Mouse (Mus musculus): ENCODE data around the gene Tspan14. TPM values are rescaled to one million over a fixed set of nuclear protein-coding genes. Genes with fewer than 3 reads are reported as not detected.

Tspan14 gene
- polyA plus RNA-seq, 1 experiment from 2014 or later, result 101 TPM

DNA sequence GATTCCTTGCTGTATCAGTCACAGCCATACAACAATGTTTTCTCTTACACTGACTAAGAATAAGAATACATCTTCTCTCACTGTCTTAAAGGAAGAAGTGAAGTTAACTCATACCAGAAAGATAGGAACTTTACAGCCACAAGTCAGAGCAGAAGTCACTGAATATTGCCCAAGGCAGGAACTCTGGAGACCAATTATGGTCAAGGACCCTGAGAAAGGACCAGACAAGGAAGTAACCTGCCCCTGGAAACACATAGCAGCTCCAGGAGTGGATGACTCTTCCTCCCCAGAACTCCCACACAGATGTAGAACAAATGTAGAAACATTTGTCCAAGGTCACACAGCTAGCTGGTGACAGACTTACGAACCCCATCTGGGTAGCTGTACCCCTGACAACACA, 45.4 kb downstream of the Tspan14 start:
- WGBS, result 96% methylated on average over 1 of the region's 1 CpGs
- Histone ChIP-seq H3K27ac (ENCODE audit: low read depth, low read length) (no peak overlapping the region), H3K36me3 (ENCODE audit: control insufficient read depth, insufficient read depth, low read length) (peaks cover 7% of the 10 kb centered on the region; the same call in 1 of the 2 replicates), H3K27me3 (replicated peaks; ENCODE audit: control insufficient read depth, insufficient read depth, low read length) (no peaks in the 10 kb centered on the region), H3K4me3 (ENCODE audit: low read depth, low read length) (no peak overlapping the region), H3K9me3 (replicated peaks; ENCODE audit: control insufficient read depth, low read length) (no peaks in the 10 kb centered on the region), H3K9ac (ENCODE audit: low read length) (no peak overlapping the region), H3K4me1 (ENCODE audit: control insufficient read depth, insufficient read depth, low read length) (no peaks in the 10 kb centered on the region), H3K4me2 (ENCODE audit: low read length) (no peak overlapping the region)
- no peak for ATAC-seq
- no peak for DNase-seq (ENCODE audit: low spot score)

DNA sequence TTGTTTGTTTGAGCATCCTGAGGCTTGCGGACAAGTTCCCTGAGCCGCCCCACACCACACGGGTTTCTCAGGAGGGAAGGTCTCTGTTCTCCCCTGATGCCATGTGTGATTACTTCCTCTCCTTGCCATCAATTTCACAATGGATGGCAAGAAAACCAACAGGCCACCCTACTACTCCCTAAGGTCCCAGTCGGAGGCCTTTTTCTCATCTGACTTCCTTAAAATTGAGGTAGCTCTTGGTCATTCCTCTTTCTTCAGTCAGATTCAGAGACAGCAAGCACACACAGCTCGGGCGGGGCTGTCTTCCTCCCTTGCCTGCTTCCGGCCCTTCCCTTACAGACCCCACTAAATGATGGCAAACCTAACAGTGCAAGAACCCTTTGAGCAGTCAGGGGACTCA, 47.1 kb downstream of the Tspan14 start:
- Histone ChIP-seq H3K9me3 (replicated peaks; ENCODE audit: control insufficient read depth, low read length) (no peaks in the 10 kb centered on the region), H3K27ac (ENCODE audit: low read depth, low read length) (no peak overlapping the region), H3K4me3 (ENCODE audit: low read depth, low read length) (no peak overlapping the region), H3K27me3 (replicated peaks; ENCODE audit: control insufficient read depth, insufficient read depth, low read length) (no peaks in the 10 kb centered on the region), H3K4me2 (ENCODE audit: low read length) (no peak overlapping the region), H3K9ac (ENCODE audit: low read length) (no peak overlapping the region), H3K4me1 (ENCODE audit: control insufficient read depth, insufficient read depth, low read length) (no peaks in the 10 kb centered on the region), H3K36me3 (ENCODE audit: control insufficient read depth, insufficient read depth, low read length) (peaks cover 17% of the 10 kb centered on the region)
- WGBS, result 92% methylated on average over 7 of the region's 7 CpGs
- no peak for ATAC-seq
- no peak for DNase-seq (ENCODE audit: low spot score)

DNA sequence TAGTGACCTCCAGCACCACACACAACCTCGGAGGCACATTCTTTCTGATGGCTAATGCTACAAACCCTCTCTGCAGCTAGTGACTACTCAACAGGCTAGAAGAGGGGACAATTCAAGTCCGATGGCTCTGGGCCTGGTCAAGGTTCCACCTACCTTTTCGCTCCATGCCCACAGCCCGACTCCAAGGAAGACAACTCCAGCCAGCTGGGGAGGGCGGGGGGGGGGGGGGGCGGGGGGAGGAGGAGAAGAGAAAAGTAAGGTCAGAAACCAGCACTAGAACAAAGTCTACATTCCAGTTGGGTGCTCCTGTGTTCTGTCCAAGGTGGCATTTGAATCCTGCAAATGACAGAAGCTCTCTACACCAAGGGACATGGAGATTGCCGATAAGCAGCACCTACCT, 48.1 kb downstream of the Tspan14 start:
- DNase-seq (ENCODE audit: low spot score) (no peak), ATAC-seq (0 out of 2 replicates have a peak, but pooled peaks have one; percentile 1)
- 0 out of 2 replicates have a peak overlapping the region, but pooled peaks have one; percentile 10 for H3K27ac ChIP-seq (ENCODE audit: low read depth, low read length)
- no peak overlapping the region for H3K4me2 ChIP-seq (ENCODE audit: low read length)
- WGBS, result 81% methylated on average over 5 of the region's 7 CpGs
- H3K9ac ChIP-seq (ENCODE audit: low read length), result no peak overlapping the region
- H3K36me3 ChIP-seq (ENCODE audit: control insufficient read depth, insufficient read depth, low read length), result peaks cover 27% of the 10 kb centered on the region
- H3K4me1 ChIP-seq (ENCODE audit: control insufficient read depth, insufficient read depth, low read length), result no peaks in the 10 kb centered on the region
- H3K4me3 ChIP-seq (ENCODE audit: low read depth, low read length), result no peak overlapping the region
- no peaks in the 10 kb centered on the region for H3K9me3 ChIP-seq (replicated peaks; ENCODE audit: control insufficient read depth, low read length)
- no peaks in the 10 kb centered on the region for H3K27me3 ChIP-seq (replicated peaks; ENCODE audit: control insufficient read depth, insufficient read depth, low read length)

DNA sequence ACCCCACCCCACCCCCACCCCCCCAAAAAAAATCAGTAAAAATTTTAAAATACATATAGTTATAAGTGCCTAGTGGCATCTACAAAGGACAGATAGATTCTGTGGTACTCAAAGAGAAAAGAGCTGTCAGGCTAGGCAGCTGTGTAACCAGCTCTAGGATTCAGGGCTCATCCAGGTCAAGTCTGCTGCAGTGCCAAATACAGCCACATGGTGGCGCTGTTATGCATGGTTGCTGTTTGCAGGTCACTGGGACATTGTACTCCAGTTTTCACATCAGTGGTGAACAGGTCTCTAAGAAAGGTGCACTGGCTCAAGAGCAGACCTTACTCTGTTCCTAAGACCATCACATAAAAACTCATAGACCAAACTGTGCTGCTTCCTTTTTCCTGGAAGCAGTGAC, 49.0 kb downstream of the Tspan14 start:
- peak; percentile 74 for ATAC-seq
- Histone ChIP-seq H3K27ac (ENCODE audit: low read depth, low read length) (peak overlapping the region; percentile 10; the same call in 1 of the 2 replicates), H3K36me3 (ENCODE audit: control insufficient read depth, insufficient read depth, low read length) (peaks cover 36% of the 10 kb centered on the region), H3K9ac (ENCODE audit: low read length) (no peak overlapping the region), H3K9me3 (replicated peaks; ENCODE audit: control insufficient read depth, low read length) (no peaks in the 10 kb centered on the region), H3K27me3 (replicated peaks; ENCODE audit: control insufficient read depth, insufficient read depth, low read length) (no peaks in the 10 kb centered on the region), H3K4me3 (ENCODE audit: low read depth, low read length) (no peak overlapping the region), H3K4me2 (ENCODE audit: low read length) (no peak overlapping the region), H3K4me1 (ENCODE audit: control insufficient read depth, insufficient read depth, low read length) (no peaks in the 10 kb centered on the region)
- WGBS, result 0% methylated on average over 1 of the region's 1 CpGs
- peak; percentile 86 for DNase-seq (ENCODE audit: low spot score)

DNA sequence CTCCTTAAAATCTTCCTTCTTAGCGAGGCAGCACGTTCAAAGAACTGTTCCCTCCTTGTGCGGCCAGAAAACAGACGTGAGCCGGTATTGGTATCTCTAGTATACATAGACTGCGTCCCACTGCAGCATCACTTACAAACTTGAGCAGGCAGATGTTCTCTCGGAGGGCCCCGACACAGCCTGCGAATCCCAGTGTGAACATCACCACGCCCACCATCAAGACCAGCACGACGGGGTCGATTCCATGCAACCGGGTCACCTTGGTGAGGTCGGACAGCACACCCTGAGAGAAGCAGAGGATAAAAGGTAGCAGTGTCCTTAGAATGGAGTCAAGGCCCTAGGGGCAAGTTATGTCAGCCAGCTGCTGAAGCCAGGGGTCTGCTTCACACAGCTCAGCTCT, 49.9 kb downstream of the Tspan14 start:
- no peaks in the 10 kb centered on the region for H3K9me3 ChIP-seq (replicated peaks; ENCODE audit: control insufficient read depth, low read length)
- no peak overlapping the region for H3K27ac ChIP-seq (ENCODE audit: low read depth, low read length)
- no peak for ATAC-seq
- 95% methylated on average over 14 of the region's 15 CpGs for WGBS
- H3K4me3 ChIP-seq (ENCODE audit: low read depth, low read length), result no peak overlapping the region
- H3K27me3 ChIP-seq (replicated peaks; ENCODE audit: control insufficient read depth, insufficient read depth, low read length), result no peaks in the 10 kb centered on the region
- H3K4me1 ChIP-seq (ENCODE audit: control insufficient read depth, insufficient read depth, low read length), result no peaks in the 10 kb centered on the region
- no peak overlapping the region for H3K9ac ChIP-seq (ENCODE audit: low read length)
- H3K4me2 ChIP-seq (ENCODE audit: low read length), result no peak overlapping the region
- peaks cover 39% of the 10 kb centered on the region for H3K36me3 ChIP-seq (ENCODE audit: control insufficient read depth, insufficient read depth, low read length)
- DNase-seq (ENCODE audit: low spot score), result no peak

DNA sequence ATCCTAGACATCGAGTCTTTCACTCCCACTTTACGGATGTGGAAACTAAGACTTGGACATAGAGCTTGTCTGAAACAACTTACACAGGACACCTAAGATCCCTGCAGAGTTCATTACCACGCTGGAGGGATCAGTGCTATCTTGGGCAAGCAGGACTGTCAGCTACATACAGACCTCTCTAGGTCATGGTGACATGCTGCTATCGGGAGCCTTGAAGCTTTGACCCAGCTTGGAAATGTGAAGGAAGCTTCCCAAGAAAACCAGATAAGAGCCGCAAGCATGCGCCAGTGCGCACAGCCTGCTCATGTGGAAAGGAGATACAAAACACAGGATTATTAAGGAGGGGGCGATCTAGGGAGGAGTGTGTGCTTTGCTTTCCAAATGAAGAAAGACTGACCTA, 50.8 kb downstream of the Tspan14 start:
- no peak overlapping the region for H3K9ac ChIP-seq (ENCODE audit: low read length)
- 89% methylated on average over 8 of the region's 8 CpGs for WGBS
- no peaks in the 10 kb centered on the region for H3K9me3 ChIP-seq (replicated peaks; ENCODE audit: control insufficient read depth, low read length)
- ATAC-seq, result no peak
- no peak for DNase-seq (ENCODE audit: low spot score)
- H3K27ac ChIP-seq (ENCODE audit: low read depth, low read length), result no peak overlapping the region
- H3K36me3 ChIP-seq (ENCODE audit: control insufficient read depth, insufficient read depth, low read length), result peaks cover 48% of the 10 kb centered on the region
- no peak overlapping the region for H3K4me2 ChIP-seq (ENCODE audit: low read length)
- H3K4me3 ChIP-seq (ENCODE audit: low read depth, low read length), result no peak overlapping the region
- H3K27me3 ChIP-seq (replicated peaks; ENCODE audit: control insufficient read depth, insufficient read depth, low read length), result no peaks in the 10 kb centered on the region
- no peaks in the 10 kb centered on the region for H3K4me1 ChIP-seq (ENCODE audit: control insufficient read depth, insufficient read depth, low read length)

DNA sequence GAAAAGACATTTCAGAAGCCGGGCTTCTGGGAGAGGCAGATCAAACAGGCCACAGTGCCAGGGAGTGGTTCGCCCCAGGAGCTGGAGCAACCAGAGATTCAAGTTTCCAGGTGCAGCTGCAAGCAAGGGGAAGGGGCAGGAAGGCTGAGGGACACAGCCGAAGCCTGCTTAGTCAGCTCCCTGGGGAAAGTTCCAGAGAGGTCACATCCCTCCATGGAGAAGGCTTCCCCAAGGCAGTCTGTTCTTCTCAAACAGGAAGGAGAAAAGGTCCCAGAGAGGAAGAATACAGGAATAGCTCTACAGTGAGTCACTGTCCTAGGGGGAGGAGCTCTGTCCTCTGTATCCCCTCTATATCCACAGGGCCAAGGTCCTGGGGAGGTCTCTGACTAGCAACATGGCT, 51.9 kb downstream of the Tspan14 start:
- Histone ChIP-seq H3K27ac (ENCODE audit: low read depth, low read length) (0 out of 2 replicates have a peak overlapping the region, but pooled peaks have one; percentile 2), H3K4me3 (ENCODE audit: low read depth, low read length) (no peak overlapping the region), H3K4me2 (ENCODE audit: low read length) (no peak overlapping the region), H3K27me3 (replicated peaks; ENCODE audit: control insufficient read depth, insufficient read depth, low read length) (no peaks in the 10 kb centered on the region), H3K36me3 (ENCODE audit: control insufficient read depth, insufficient read depth, low read length) (peaks cover 59% of the 10 kb centered on the region), H3K9ac (ENCODE audit: low read length) (no peak overlapping the region), H3K4me1 (ENCODE audit: control insufficient read depth, insufficient read depth, low read length) (no peaks in the 10 kb centered on the region), H3K9me3 (replicated peaks; ENCODE audit: control insufficient read depth, low read length) (no peaks in the 10 kb centered on the region)
- DNase-seq (ENCODE audit: low spot score) (no peak), ATAC-seq (no peak)
- WGBS, result 88% methylated on average over 3 of the region's 3 CpGs

DNA sequence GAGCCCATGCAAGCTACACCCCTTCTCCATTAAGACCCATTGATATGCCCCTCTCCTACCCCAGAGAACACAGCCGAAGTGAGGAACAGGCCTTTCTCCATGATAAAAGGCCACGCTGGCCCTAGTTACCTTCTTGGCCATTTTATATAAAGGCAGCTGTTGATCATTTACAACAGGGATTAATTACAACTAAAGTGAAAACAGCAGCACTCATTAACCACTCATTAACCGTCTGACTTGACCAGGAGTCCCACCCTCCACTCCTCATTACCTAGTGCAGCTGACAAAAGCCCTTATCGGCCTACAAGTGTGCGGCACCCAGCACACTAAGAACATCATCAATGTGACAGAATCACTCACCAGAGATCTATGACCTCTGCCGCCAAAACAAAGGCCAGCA, 52.9 kb downstream of the Tspan14 start:
- 32% methylated on average over 6 of the region's 6 CpGs for WGBS
- no peaks in the 10 kb centered on the region for H3K4me1 ChIP-seq (ENCODE audit: control insufficient read depth, insufficient read depth, low read length)
- no peaks in the 10 kb centered on the region for H3K27me3 ChIP-seq (replicated peaks; ENCODE audit: control insufficient read depth, insufficient read depth, low read length)
- no peak overlapping the region for H3K4me2 ChIP-seq (ENCODE audit: low read length)
- DNase-seq (ENCODE audit: low spot score) (no peak), ATAC-seq (no peak)
- no peaks in the 10 kb centered on the region for H3K9me3 ChIP-seq (replicated peaks; ENCODE audit: control insufficient read depth, low read length)
- H3K9ac ChIP-seq (ENCODE audit: low read length), result no peak overlapping the region
- H3K36me3 ChIP-seq (ENCODE audit: control insufficient read depth, insufficient read depth, low read length), result peaks cover 69% of the 10 kb centered on the region
- no peak overlapping the region for H3K4me3 ChIP-seq (ENCODE audit: low read depth, low read length)
- H3K27ac ChIP-seq (ENCODE audit: low read depth, low read length), result no peak overlapping the region

DNA sequence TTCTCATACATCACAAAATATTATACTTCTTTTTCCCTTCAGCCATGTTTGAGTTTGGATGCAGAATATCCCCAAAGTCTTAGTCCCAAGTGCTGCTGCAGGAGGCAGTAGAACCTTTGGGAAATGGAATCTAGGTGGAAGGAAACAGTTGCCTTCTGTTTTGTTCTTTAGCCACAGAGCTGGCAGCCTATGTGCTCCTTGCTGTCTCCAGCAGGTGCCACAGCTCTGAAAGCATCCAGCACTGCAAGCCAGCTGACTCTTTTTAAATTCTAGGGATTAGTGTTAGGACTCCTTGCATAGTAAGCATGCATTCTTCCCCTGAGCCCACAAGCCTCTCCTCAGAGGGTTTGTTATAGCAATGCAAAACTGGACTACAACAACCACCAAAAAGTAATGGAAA, 55.1 kb downstream of the Tspan14 start:
- Histone ChIP-seq H3K9ac (ENCODE audit: low read length) (no peak overlapping the region), H3K36me3 (ENCODE audit: control insufficient read depth, insufficient read depth, low read length) (peaks cover 87% of the 10 kb centered on the region), H3K27ac (ENCODE audit: low read depth, low read length) (no peak overlapping the region), H3K4me3 (ENCODE audit: low read depth, low read length) (no peak overlapping the region), H3K9me3 (replicated peaks; ENCODE audit: control insufficient read depth, low read length) (no peaks in the 10 kb centered on the region), H3K4me2 (ENCODE audit: low read length) (no peak overlapping the region), H3K4me1 (ENCODE audit: control insufficient read depth, insufficient read depth, low read length) (no peaks in the 10 kb centered on the region), H3K27me3 (replicated peaks; ENCODE audit: control insufficient read depth, insufficient read depth, low read length) (no peaks in the 10 kb centered on the region)
- ATAC-seq (no peak), DNase-seq (ENCODE audit: low spot score) (no peak)
